Mouse (Mus musculus) CH12.LX (cell line): ENCODE measurements around the gene Pprc1. TPM values are rescaled to one million over a fixed set of nuclear protein-coding genes. Genes with fewer than 3 reads are reported as not detected.
A peak's percentile ranks its signal among the peaks of the same experiment; 100 is the strongest.

Source experiments
- DNase-seq: peaks from one replicate; pipeline ENCODE4 v3.0.0-alpha.2; 2013; ENCODE audit errors: extremely low read depth
- H3K27ac ChIP-seq: 2 replicates; pipeline ENCODE4 v1.5.1; 2012; ENCODE audit warnings: low read depth, mild to moderate bottlenecking, control low read depth, moderate library complexity; ENCODE audit not compliant: insufficient read depth
- H3K27me3 ChIP-seq: replicated peaks from 2 replicates; pipeline ENCODE3; 2012; ENCODE audit warnings: inconsistent platforms
- H3K36me3 ChIP-seq, 2 experiments: replicated peaks in 1 of 2; 2 replicates each; pipeline versions ENCODE3 to v1.6.1; 2012; ENCODE audit warnings: inconsistent platforms in 1 of 2, low read length in 1 of 2, mild to moderate bottlenecking in 1 of 2, mixed read lengths in 1 of 2, moderate library complexity in 1 of 2; ENCODE audit not compliant: control insufficient read depth in 1 of 2, insufficient read depth in 1 of 2
- H3K4me1 ChIP-seq, 2 experiments: 2 replicates each; pipeline ENCODE4 v1.6.1; 2012; ENCODE audit warnings: inconsistent platforms in 1 of 2, moderate library complexity in 1 of 2; ENCODE audit not compliant: insufficient read depth in 2 of 2, control insufficient read depth in 1 of 2
- H3K4me2 ChIP-seq: 2 replicates; pipeline ENCODE4 v1.6.1; 2012; ENCODE audit warnings: low read depth, mild to moderate bottlenecking, control low read depth; ENCODE audit not compliant: poor library complexity, insufficient read depth, severe bottlenecking
- H3K4me3 ChIP-seq, 3 experiments: fragments of 150-350 bp in 1 of 3; sonication (generic) in 1 of 3; replicated peaks in 1 of 3; 2 replicates each; pipeline versions ENCODE3 to v1.5.1; 2011 to 2012; ENCODE audit warnings: low read depth in 2 of 3, low read length in 2 of 3, mild to moderate bottlenecking in 2 of 3, moderate library complexity in 2 of 3, control low read depth in 1 of 3, improper control_type of control experiment in 1 of 3, inconsistent platforms in 1 of 3, mixed read lengths in 1 of 3; ENCODE audit not compliant: poor library complexity in 1 of 3
- H3K79me2 ChIP-seq: replicated peaks from 2 replicates; pipeline ENCODE4 v1.6.1; 2012; ENCODE audit warnings: mild to moderate bottlenecking, moderate library complexity; ENCODE audit not compliant: control insufficient read depth, poor library complexity, insufficient read depth, severe bottlenecking; ENCODE audit errors: extremely low read depth
- H3K9ac ChIP-seq: 2 replicates; pipeline ENCODE4 v1.6.1; 2012; ENCODE audit warnings: low read depth, mild to moderate bottlenecking, control low read depth, moderate library complexity; ENCODE audit not compliant: insufficient read depth
- H3K9me3 ChIP-seq: replicated peaks from 2 replicates; pipeline ENCODE3; 2012; ENCODE audit warnings: low read length, inconsistent platforms, mixed read lengths
- BHLHE40 ChIP-seq: IDR thresholded peaks from 2 replicates; pipeline ENCODE4 v1.6.1; 2011; ENCODE audit warnings: mild to moderate bottlenecking, low read depth, low read length, improper control_type of control experiment
- CHD1 ChIP-seq: IDR thresholded peaks from 2 replicates; pipeline ENCODE4 v1.6.1; 2012; ENCODE audit warnings: low read depth, low read length, improper control_type of control experiment, inconsistent platforms
- CHD2 ChIP-seq: IDR thresholded peaks from 2 replicates; pipeline ENCODE4 v1.6.1; 2011; ENCODE audit warnings: low read length, improper control_type of control experiment
- CTCF ChIP-seq, 2 experiments: IDR thresholded peaks in 1 of 2; conservative IDR thresholded peaks in 1 of 2; 2 replicates each; pipeline ENCODE4 v1.5.1; 2011 to 2012; ENCODE audit warnings: low read depth in 2 of 2, low read length in 2 of 2, improper control_type of control experiment in 1 of 2, inconsistent platforms in 1 of 2, mild to moderate bottlenecking in 1 of 2, moderate library complexity in 1 of 2
- E2F4 ChIP-seq: IDR thresholded peaks from 2 replicates; pipeline ENCODE4 v1.6.1; 2011; ENCODE audit warnings: low read depth, low read length, improper control_type of control experiment; ENCODE audit not compliant: insufficient replicate concordance
- ELF1 ChIP-seq: IDR thresholded peaks from 2 replicates; pipeline ENCODE4 v1.6.1; 2014; ENCODE audit warnings: low read depth, mild to moderate bottlenecking, inconsistent platforms, low read length, improper control_type of control experiment
- EP300 ChIP-seq: IDR thresholded peaks from 2 replicates; pipeline ENCODE4 v1.6.1; 2011; ENCODE audit warnings: low read length, improper control_type of control experiment
- ETS1 ChIP-seq: conservative IDR thresholded peaks from 2 replicates; pipeline ENCODE4 v1.6.1; 2012; ENCODE audit warnings: low read depth, mild to moderate bottlenecking, inconsistent platforms, low read length, improper control_type of control experiment, moderate library complexity
- GABPA ChIP-seq: IDR thresholded peaks from 2 replicates; pipeline ENCODE4 v1.6.1; 2012; ENCODE audit warnings: low read depth, low read length, improper control_type of control experiment, inconsistent platforms; ENCODE audit not compliant: insufficient replicate concordance
- HCFC1 ChIP-seq: IDR thresholded peaks from 2 replicates; pipeline ENCODE4 v1.6.1; 2012; ENCODE audit warnings: low read depth, mild to moderate bottlenecking, inconsistent platforms, low read length, improper control_type of control experiment
- IRF4 ChIP-seq: IDR thresholded peaks from 2 replicates; pipeline ENCODE4 v1.6.1; 2014; ENCODE audit warnings: low read depth, mild to moderate bottlenecking, inconsistent platforms, low read length, improper control_type of control experiment
- JUN ChIP-seq: IDR thresholded peaks from 2 replicates; pipeline ENCODE4 v1.6.1; 2011; ENCODE audit warnings: low read depth, mild to moderate bottlenecking, low read length, improper control_type of control experiment, moderate library complexity; ENCODE audit not compliant: insufficient read depth
- JUND ChIP-seq: conservative IDR thresholded peaks from 2 replicates; pipeline ENCODE4 v1.6.1; 2011; ENCODE audit warnings: low read depth, low read length, improper control_type of control experiment
- KAT2A ChIP-seq: IDR thresholded peaks from 2 replicates; pipeline ENCODE4 v1.6.1; 2012; ENCODE audit warnings: low read length, improper control_type of control experiment, inconsistent platforms; ENCODE audit not compliant: insufficient replicate concordance
- MAFK ChIP-seq: IDR thresholded peaks from 2 replicates; pipeline ENCODE4 v1.6.1; 2011; ENCODE audit warnings: low read length, improper control_type of control experiment; ENCODE audit not compliant: insufficient replicate concordance
- MAX ChIP-seq: IDR thresholded peaks from 2 replicates; pipeline ENCODE4 v1.6.1; 2011; ENCODE audit warnings: low read length, improper control_type of control experiment
- MAZ ChIP-seq: IDR thresholded peaks from 2 replicates; pipeline ENCODE4 v1.6.1; 2012; ENCODE audit warnings: low read depth, mild to moderate bottlenecking, inconsistent platforms, low read length, improper control_type of control experiment, moderate library complexity
- MEF2A ChIP-seq: IDR thresholded peaks from 2 replicates; pipeline ENCODE4 v1.6.1; 2014; ENCODE audit warnings: low read depth, mild to moderate bottlenecking, inconsistent platforms, low read length, improper control_type of control experiment, borderline replicate concordance
- MXI1 ChIP-seq: IDR thresholded peaks from 2 replicates; pipeline ENCODE4 v1.6.1; 2011; ENCODE audit warnings: mild to moderate bottlenecking, low read depth, low read length, improper control_type of control experiment
- MYC ChIP-seq: IDR thresholded peaks from 2 replicates; pipeline ENCODE4 v1.6.1; 2011; ENCODE audit warnings: low read depth, mild to moderate bottlenecking, improper control_type of control experiment, low read length
- NELFE ChIP-seq: IDR thresholded peaks from 2 replicates; pipeline ENCODE4 v1.6.1; 2011; ENCODE audit warnings: low read depth, low read length, improper control_type of control experiment
- NRF1 ChIP-seq: IDR thresholded peaks from 2 replicates; pipeline ENCODE4 v1.6.1; 2014; ENCODE audit warnings: low read depth, mild to moderate bottlenecking, inconsistent platforms, low read length, improper control_type of control experiment, moderate library complexity
- PAX5 ChIP-seq: IDR thresholded peaks from 2 replicates; pipeline ENCODE4 v1.6.1; 2012; ENCODE audit warnings: low read length, inconsistent platforms, mixed read lengths
- POLR2A ChIP-seq: IDR thresholded peaks from 2 replicates; pipeline ENCODE4 v1.6.1; 2011; ENCODE audit warnings: low read depth, mild to moderate bottlenecking, improper control_type of control experiment, low read length
- POLR2AphosphoS2 ChIP-seq: IDR thresholded peaks from 2 replicates; pipeline ENCODE4 v1.6.1; 2011; ENCODE audit warnings: low read depth, low read length, improper control_type of control experiment
- RAD21 ChIP-seq: IDR thresholded peaks from 2 replicates; pipeline ENCODE4 v1.6.1; 2011; ENCODE audit warnings: low read depth, mild to moderate bottlenecking, low read length, improper control_type of control experiment, moderate library complexity
- RCOR1 ChIP-seq: conservative IDR thresholded peaks from 2 replicates; pipeline ENCODE4 v1.6.1; 2012; ENCODE audit warnings: low read depth, mild to moderate bottlenecking, inconsistent platforms, low read length, improper control_type of control experiment
- SIN3A ChIP-seq: IDR thresholded peaks from 2 replicates; pipeline ENCODE4 v1.6.1; 2012; ENCODE audit warnings: low read length, improper control_type of control experiment, inconsistent platforms
- SMC3 ChIP-seq: IDR thresholded peaks from 2 replicates; pipeline ENCODE4 v1.6.1; 2011; ENCODE audit warnings: low read depth, low read length, improper control_type of control experiment
- TBP ChIP-seq: conservative IDR thresholded peaks from 2 replicates; pipeline ENCODE4 v1.6.1; 2011; ENCODE audit warnings: low read depth, low read length, improper control_type of control experiment
- TCF12 ChIP-seq: IDR thresholded peaks from 2 replicates; pipeline ENCODE4 v1.6.1; 2014; ENCODE audit warnings: low read depth, mild to moderate bottlenecking, inconsistent platforms, low read length, improper control_type of control experiment
- UBTF ChIP-seq: IDR thresholded peaks from 2 replicates; pipeline ENCODE4 v1.6.1; 2012; ENCODE audit warnings: low read depth, mild to moderate bottlenecking, inconsistent platforms, low read length, improper control_type of control experiment, moderate library complexity
- USF1 ChIP-seq: IDR thresholded peaks from 2 replicates; pipeline ENCODE4 v1.6.1; 2014; ENCODE audit warnings: low read depth, mild to moderate bottlenecking, inconsistent platforms, low read length, improper control_type of control experiment
- USF2 ChIP-seq: conservative IDR thresholded peaks from 2 replicates; pipeline ENCODE4 v1.6.1; 2011; ENCODE audit warnings: low read depth, low read length, improper control_type of control experiment
- ZC3H11A ChIP-seq: IDR thresholded peaks from 2 replicates; pipeline ENCODE4 v1.6.1; 2012; ENCODE audit warnings: low read depth, mild to moderate bottlenecking, inconsistent platforms, low read length, improper control_type of control experiment
- ZKSCAN1 ChIP-seq: IDR thresholded peaks from 2 replicates; pipeline ENCODE4 v1.6.1; 2012; ENCODE audit warnings: low read depth, inconsistent platforms, low read length, improper control_type of control experiment, borderline replicate concordance
- ZMIZ1 ChIP-seq: IDR thresholded peaks from 2 replicates; pipeline ENCODE4 v1.6.1; 2012; ENCODE audit warnings: low read depth, mild to moderate bottlenecking, inconsistent platforms, low read length, improper control_type of control experiment
- ZNF384 ChIP-seq: IDR thresholded peaks from 2 replicates; pipeline ENCODE4 v1.6.1; 2012; ENCODE audit warnings: low read depth, low read length, improper control_type of control experiment, inconsistent platforms
- dilution Hi-C: fragments of 300-500 bp; cut with MboI; formaldehyde crosslinking; loops from 2 replicates; pipeline ENCODE4 v1.14.3; 2020; ENCODE audit warnings: low sequenced_read_pairs; ENCODE audit not compliant: extremely low pct_unique_long_range_greater_than_20kb, extremely low pct_ligation_motif_present
- in situ Hi-C: fragments of 300-500 bp; cut with MboI; formaldehyde crosslinking; loops from 3 replicates; pipeline ENCODE4 v1.14.3; 2019; ENCODE audit warnings: low sequenced_read_pairs, low pct_ligation_motif_present, low pct_unique_long_range_greater_than_20kb, mixed read lengths
- polyA plus RNA-seq: library from polyadenylated mRNA; unstranded; fragments of >175 nt; gene quantifications from 2 replicates; pipeline ENCODE4 v1.2.1, GENCODE M21; 2012; ENCODE audit warnings: low read depth; ENCODE audit not compliant: insufficient read length
- total RNA-seq, 2 experiments: library from RNA; depleted of rRNA; stranded (reverse); fragments of 300-350 nt in 1 of 2; fragments of >200 nt in 1 of 2; gene quantifications; 2 replicates each; pipeline ENCODE4 v1.2.3; 2012 to 2014

Gene Pprc1
- total and polyA plus RNA-seq, 3 experiments: 13.0 to 68.7 (median 21.2) TPM

- H3K27ac ChIP-seq: peak within 1 kb of the TSS; percentile 39; the same call in 1 of the 2 replicates
- dilution Hi-C loops: no loop called here
- no peaks in the 10 kb centered on the region for H3K27me3 ChIP-seq
Observed at GRCm38 (mm10) chr19:46003371-46004226, 41.1 kb upstream of the Pprc1 start, which contains the start of gene Hps6. Gene Hps6 (plus strand): TSS chr19:46003508.

More at GRCm38 (mm10) chr19:46003371-46004226, 41.1 kb upstream of the Pprc1 start, which contains the start of gene Hps6:
- H3K4me2 ChIP-seq: peak within 1 kb of the TSS; percentile 69
- H3K9ac ChIP-seq: peak within 1 kb of the TSS; percentile 82
- peaks cover 19% of the 10 kb centered on the region for H3K79me2 ChIP-seq
- no peak for TF ChIP-seq RAD21
- no peak for TF ChIP-seq MYC
- no peak for TF ChIP-seq JUN
- TF ChIP-seq ZC3H11A: no peak
- TF ChIP-seq CHD1: no peak
- peak; percentile 50; the same call in 1 of the 2 replicates for TF ChIP-seq POLR2AphosphoS2
- no peak for TF ChIP-seq GABPA
- TF ChIP-seq POLR2A: peak; percentile 86
- peak; percentile 63; the same call in 1 of the 2 replicates for TF ChIP-seq MAX
- no peak for TF ChIP-seq ZNF384
- TF ChIP-seq PAX5: no peak
- TF ChIP-seq HCFC1: peak; percentile 76
- no peak for TF ChIP-seq USF2
- TF ChIP-seq ELF1: peak; percentile 89
- peak; percentile 81; the same call in 1 of the 2 replicates for TF ChIP-seq MXI1
- peak; percentile 90; the same call in 1 of the 2 replicates for TF ChIP-seq UBTF
- TF ChIP-seq USF1: no peak
- TF ChIP-seq KAT2A: 0 out of 2 replicates have a peak, but pooled peaks have one; percentile 56
- TF ChIP-seq TCF12: peak; percentile 81
- peak; percentile 43; the same call in 1 of the 2 replicates for TF ChIP-seq MEF2A
- peak; percentile 78 for TF ChIP-seq MAZ
- peak; percentile 76 for TF ChIP-seq TBP
- TF ChIP-seq SIN3A: peak; percentile 88
- TF ChIP-seq NRF1: peak; percentile 68
- no peak for TF ChIP-seq ZKSCAN1
- no peak for TF ChIP-seq MAFK
- peak; percentile 42; the same call in 1 of the 2 replicates for TF ChIP-seq IRF4
- peak; percentile 86 for TF ChIP-seq NELFE
- peak; percentile 87 for TF ChIP-seq ZMIZ1
- TF ChIP-seq ETS1: peak; percentile 14; the same call in 1 of the 2 replicates
- TF ChIP-seq CHD2: 0 out of 2 replicates have a peak, but pooled peaks have one; percentile 29
- no peak for TF ChIP-seq RCOR1
- no peak for TF ChIP-seq BHLHE40
- TF ChIP-seq SMC3: no peak
- no peak for TF ChIP-seq EP300
- no peak for TF ChIP-seq CTCF (conservative IDR thresholded peaks at IDR 0.05 in 1 of 2, IDR thresholded peaks at IDR 0.05 in 1 of 2; ENCODE audit: low read depth in 2 of 2, low read length in 2 of 2)
- TF ChIP-seq E2F4: no peak
- TF ChIP-seq JUND: no peak
- peak; percentile 91 for DNase-seq
- peaks cover 25 to 48% of the 10 kb centered on the region in 2 experiments for H3K4me1 ChIP-seq
- H3K36me3 ChIP-seq: peaks cover 0 to 27% of the 10 kb centered on the region in 2 experiments
- H3K9me3 ChIP-seq: no peaks in the 10 kb centered on the region
- peak within 1 kb of the TSS; percentile 80 to 92 (median 91) for H3K4me3 ChIP-seq
- in situ Hi-C loops: loop anchor here (25.0 kb wide), 1 partner anchor 441 kb away; the partner anchor contains the start of genes Gm17018 and Poll
